Mouse (Mus musculus) layer of hippocampus, postnatal 14 days (tissue): Measurements from ENCODE around the gene Rnf31. TPM values are rescaled to one million over a fixed set of nuclear protein-coding genes. Genes with fewer than 3 reads are reported as not detected.

Source experiments
- DNase-seq, 2 experiments: peaks; one replicate each; pipeline ENCODE4 v3.0.0; 2021 to 2022; ENCODE audit warnings: low spot score in 2 of 2, mixed read lengths in 1 of 2
- long read RNA-seq, 2 experiments: library from polyadenylated mRNA; stranded (forward); transcript quantifications; one replicate each; pipeline ENCODE4 v2.0.0; 2021
- total RNA-seq, 2 experiments: library from RNA; stranded (reverse); gene quantifications; 2 replicates each; pipeline ENCODE4 v1.2.3; 2021

Gene Rnf31
- 10 to 100 TPM; 34.6 to 37.0 TPM for total RNA-seq
- long read RNA-seq, experiment 1, partial matches to known transcripts: 3 of 4 reads
- long read RNA-seq, experiment 1, other reads (novel, unspliced or antisense): 1 of 4 reads
- long read RNA-seq, experiment 2, partial matches to known transcripts: 1 of 4 reads
- long read RNA-seq, experiment 2, other reads (novel, unspliced or antisense): 1 of 4 reads

GRCm38 (mm10) chr14:55591331-55591891, at the start of gene Rnf31:
TSS of gene Rnf31 (plus strand) at chr14:55591708.
- DNase-seq: peak; percentile 87 to 96

GRCm38 (mm10) chr14:55542268-55542667, 49.2 kb upstream of the Rnf31 start:
- DNase-seq: no peak

- peak in 1 of 2 experiments; percentile 12 for DNase-seq
Measured at GRCm38 (mm10) chr14:55544334-55544733, 47.2 kb upstream of the Rnf31 start.

- no peak for DNase-seq
Measured at GRCm38 (mm10) chr14:55550191-55550590, 41.3 kb upstream of the Rnf31 start.

GRCm38 (mm10) chr14:55551347-55551746, 40.2 kb upstream of the Rnf31 start:
- DNase-seq: no peak

GRCm38 (mm10) chr14:55551794-55552193, 39.7 kb upstream of the Rnf31 start:
- DNase-seq: no peak

- no peak for DNase-seq
Measured at GRCm38 (mm10) chr14:55554635-55555034, 36.9 kb upstream of the Rnf31 start.

GRCm38 (mm10) chr14:55555788-55556187, 35.7 kb upstream of the Rnf31 start:
- DNase-seq: no peak

GRCm38 (mm10) chr14:55557003-55557402, 34.5 kb upstream of the Rnf31 start:
- peak; percentile 70 to 79 for DNase-seq

- no peak for DNase-seq
Measured at GRCm38 (mm10) chr14:55557587-55557986, 33.9 kb upstream of the Rnf31 start.

GRCm38 (mm10) chr14:55558740-55559448, 32.6 kb upstream of the Rnf31 start:
- DNase-seq: no peak

- peak; percentile 87 to 93 for DNase-seq
Measured at GRCm38 (mm10) chr14:55559799-55560201, 31.7 kb upstream of the Rnf31 start, which contains the start of gene Dcaf11. TSS of gene Dcaf11 (plus strand) at chr14:55560006.

- peak; percentile 98 to 99 for DNase-seq
Measured at GRCm38 (mm10) chr14:55560202-55561073, 31.1 kb upstream of the Rnf31 start, which contains the start of gene A730061H03Rik. TSS of gene A730061H03Rik (minus strand) at chr14:55560406.

- no peak for DNase-seq
Measured at GRCm38 (mm10) chr14:55561860-55562259, 29.6 kb upstream of the Rnf31 start.

GRCm38 (mm10) chr14:55563249-55563648, 28.3 kb upstream of the Rnf31 start:
- no peak for DNase-seq

GRCm38 (mm10) chr14:55565748-55566147, 25.8 kb upstream of the Rnf31 start:
- DNase-seq: no peak

GRCm38 (mm10) chr14:55567496-55567895, 24.0 kb upstream of the Rnf31 start:
- DNase-seq: no peak

GRCm38 (mm10) chr14:55570588-55570987, 20.9 kb upstream of the Rnf31 start:
- no peak for DNase-seq

- DNase-seq: no peak
Measured at GRCm38 (mm10) chr14:55571760-55572159, 19.7 kb upstream of the Rnf31 start.

GRCm38 (mm10) chr14:55575302-55575701, 16.2 kb upstream of the Rnf31 start, which contains the start of gene Fitm1:
TSS of gene Fitm1 (plus strand) at chr14:55575617.
- no peak for DNase-seq

- DNase-seq: no peak
Measured at GRCm38 (mm10) chr14:55575711-55576110, 15.8 kb upstream of the Rnf31 start.
